Mouse (Mus musculus): ENCODE measurements at regions not wholly inside any gene's neighbourhood (a gene's known extent, or its start where the extent isn't known, plus 50 kb on each side); places are given as distances from the start of the nearest gene placed in this dataset.

DNA sequence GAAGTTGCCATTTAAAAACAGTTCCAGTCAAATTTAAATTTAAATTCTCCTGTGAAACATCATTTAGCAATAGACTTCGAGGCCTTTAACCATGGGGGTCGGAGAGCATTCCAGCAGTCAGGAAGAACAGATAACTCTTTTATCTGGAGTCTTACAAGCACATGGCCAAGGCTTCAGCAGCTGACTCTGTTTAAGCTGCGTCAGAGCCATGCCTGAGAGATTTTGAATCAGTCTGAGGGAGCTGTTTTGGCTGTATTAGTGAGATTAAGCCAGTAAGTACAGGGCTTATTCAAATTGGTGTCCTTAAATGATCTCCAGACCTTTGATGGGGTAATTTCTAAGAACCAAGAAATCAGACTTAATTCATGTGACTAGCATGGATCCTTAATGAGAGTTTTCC lies 665.5 kb downstream of the Epha4 start:
- Histone ChIP-seq H3K4me1 (no peaks in the 10 kb centered on the region), H3K4me3 (no peak overlapping the region), H3K4me2 (no peak overlapping the region), H3K9me3 (no peaks in the 10 kb centered on the region), H3K27ac (no peak overlapping the region), H3K9ac (no peak overlapping the region), H3K27me3 (no peaks in the 10 kb centered on the region), H3K36me3 (no peaks in the 10 kb centered on the region)
- 46% methylated on average over 3 of the region's 3 CpGs for WGBS
- no peak for ATAC-seq (ENCODE audit: insufficient number of reproducible peaks, low FRiP score, low TSS enrichment, low read depth)

DNA sequence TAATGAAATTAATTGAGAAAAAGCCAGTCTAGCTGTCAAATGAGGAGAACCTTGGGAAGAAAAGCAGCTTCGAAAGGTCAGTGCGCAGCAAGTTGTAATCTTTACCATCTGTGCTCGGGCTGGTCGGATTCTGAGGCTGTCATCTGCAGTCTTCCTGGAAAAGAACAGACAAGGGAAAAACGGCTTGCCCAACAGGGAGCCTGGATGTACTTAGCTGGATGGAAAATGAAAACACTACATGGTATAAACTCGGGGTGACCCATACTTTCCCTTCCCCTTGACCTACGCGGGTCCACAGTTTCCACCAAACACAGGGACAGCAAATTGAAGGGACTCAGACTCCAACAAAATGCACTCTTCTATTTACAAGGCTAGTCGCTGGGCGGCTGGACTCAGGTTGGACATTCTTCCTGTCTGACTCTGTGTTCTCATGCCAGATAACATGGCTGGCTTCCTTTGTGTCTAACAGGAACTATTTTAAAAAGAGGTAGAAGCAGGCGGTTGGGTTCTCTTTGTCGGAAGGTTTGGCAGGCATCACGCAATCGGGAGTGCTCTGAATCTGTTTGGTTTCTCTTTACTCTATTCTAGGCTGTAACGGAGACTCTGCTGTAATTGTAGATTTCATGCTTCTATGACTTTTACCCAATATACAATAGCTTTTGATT lies 648.5 kb downstream of the Epha4 start:
- H3K4me2 ChIP-seq: peak overlapping the region; percentile 35

DNA sequence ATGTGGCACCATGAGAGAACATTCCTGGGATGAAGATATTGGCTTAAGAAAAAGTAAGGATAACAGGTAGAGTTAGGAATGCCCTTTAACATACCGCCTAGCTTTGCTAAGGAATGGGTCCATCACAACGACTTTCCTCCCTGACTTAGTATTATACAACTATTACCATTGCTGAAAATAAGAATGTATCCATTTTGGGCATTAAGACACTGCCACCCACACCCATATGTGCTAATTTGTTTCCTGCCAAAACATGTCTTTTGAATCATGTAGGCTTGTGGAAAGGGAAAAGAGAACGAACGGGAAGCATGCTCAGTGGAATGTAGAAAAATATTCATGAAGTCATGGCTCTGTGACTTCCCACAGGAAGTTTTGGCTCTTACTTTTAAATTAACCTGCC lies 641.7 kb downstream of the Epha4 start:
- no peaks in the 10 kb centered on the region for H3K9me3 ChIP-seq
- WGBS: 51% methylated on average over 4 of the region's 4 CpGs
- no peak overlapping the region for H3K9ac ChIP-seq
- H3K36me3 ChIP-seq: no peaks in the 10 kb centered on the region
- no peak overlapping the region for H3K27ac ChIP-seq
- no peak for ATAC-seq (ENCODE audit: insufficient number of reproducible peaks, low FRiP score, low TSS enrichment, low read depth)
- H3K4me1 ChIP-seq: 0 out of 2 replicates have a peak, but pooled peaks cover 5% of the 10 kb centered on the region
- H3K27me3 ChIP-seq: no peaks in the 10 kb centered on the region
- no peak overlapping the region for H3K4me2 ChIP-seq
- H3K4me3 ChIP-seq: no peak overlapping the region

More for the DNA sequence above, 648.5 kb downstream of the Epha4 start:
- H3K9ac ChIP-seq: no peak overlapping the region
- no peak overlapping the region for H3K27ac ChIP-seq
- no peaks in the 10 kb centered on the region for H3K9me3 ChIP-seq
- 35% methylated on average over 15 of the region's 15 CpGs for WGBS
- 0 out of 2 replicates have a peak, but pooled peaks cover 6% of the 10 kb centered on the region for H3K4me1 ChIP-seq
- ATAC-seq (ENCODE audit: insufficient number of reproducible peaks, low FRiP score, low TSS enrichment, low read depth): no peak
- H3K4me3 ChIP-seq: peak overlapping the region; percentile 24
- no peaks in the 10 kb centered on the region for H3K27me3 ChIP-seq
- H3K36me3 ChIP-seq: no peaks in the 10 kb centered on the region

DNA sequence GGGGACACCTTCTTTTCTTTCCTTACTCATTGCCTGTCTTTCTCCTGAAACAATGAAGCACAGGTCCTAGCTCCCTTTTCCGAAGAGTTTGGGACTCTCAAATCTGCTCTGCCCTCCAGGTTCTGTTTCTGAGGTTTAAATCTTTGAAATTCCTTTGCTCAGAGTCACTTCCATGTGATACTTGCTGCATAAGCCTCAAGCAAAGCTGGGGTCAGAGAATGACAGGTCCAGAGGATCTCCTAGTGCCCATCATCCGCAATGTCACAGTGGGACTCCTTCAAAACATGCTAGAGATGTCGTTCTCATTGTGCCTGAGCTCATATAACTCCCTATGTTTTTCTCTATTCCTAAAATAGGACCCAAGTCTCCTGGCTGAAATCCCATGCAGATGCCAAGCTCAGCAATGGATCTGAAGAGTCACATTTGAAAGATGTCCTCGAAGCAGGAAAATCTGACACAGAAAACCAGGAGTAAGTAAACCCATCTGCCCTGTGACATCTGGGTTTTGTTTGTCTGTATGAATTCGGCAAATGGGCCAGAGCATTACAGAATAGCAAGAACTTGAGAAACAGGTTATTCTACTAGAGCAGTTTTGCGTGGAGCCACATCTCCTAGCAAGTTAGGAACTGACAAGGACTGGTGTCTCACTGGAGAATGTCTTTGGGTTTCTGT lies 634.6 kb downstream of the Epha4 start:
- H3K27ac ChIP-seq: no peak overlapping the region
- H3K9ac ChIP-seq: no peak overlapping the region
- no peaks in the 10 kb centered on the region for H3K9me3 ChIP-seq
- no peak for ATAC-seq (ENCODE audit: insufficient number of reproducible peaks, low FRiP score, low TSS enrichment, low read depth)
- H3K27me3 ChIP-seq: no peaks in the 10 kb centered on the region
- no peaks in the 10 kb centered on the region for H3K4me1 ChIP-seq
- H3K4me3 ChIP-seq: no peak overlapping the region
- WGBS: 65% methylated on average over 6 of the region's 6 CpGs
- no peak overlapping the region for H3K4me2 ChIP-seq
- no peaks in the 10 kb centered on the region for H3K36me3 ChIP-seq

DNA sequence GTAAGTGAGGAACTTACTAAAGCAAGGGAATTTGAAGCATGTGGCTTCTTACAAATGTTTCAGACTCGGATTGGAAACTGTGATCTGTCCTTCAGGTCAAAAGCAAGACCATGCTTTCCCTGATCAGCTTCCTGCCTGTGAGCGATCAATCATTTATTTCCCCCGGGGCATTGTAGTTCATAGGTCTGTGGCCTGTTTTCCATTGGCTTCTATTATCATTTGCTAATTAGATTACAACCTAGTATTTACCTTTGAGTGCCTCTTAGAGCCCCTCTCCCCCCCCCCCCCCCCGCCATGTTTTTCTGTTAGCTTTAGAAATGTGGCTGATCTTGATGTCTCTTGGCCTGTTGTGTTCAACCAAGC lies 634.1 kb downstream of the Epha4 start:
- H3K4me1 ChIP-seq: no peaks in the 10 kb centered on the region
- H3K27me3 ChIP-seq: no peaks in the 10 kb centered on the region
- no peaks in the 10 kb centered on the region for H3K36me3 ChIP-seq
- no peak for ATAC-seq (ENCODE audit: insufficient number of reproducible peaks, low FRiP score, low TSS enrichment, low read depth)
- no peak overlapping the region for H3K9ac ChIP-seq
- H3K27ac ChIP-seq: no peak overlapping the region
- no peak overlapping the region for H3K4me2 ChIP-seq
- H3K9me3 ChIP-seq: no peaks in the 10 kb centered on the region
- H3K4me3 ChIP-seq: no peak overlapping the region
- WGBS: 62% methylated on average over 3 of the region's 4 CpGs

DNA sequence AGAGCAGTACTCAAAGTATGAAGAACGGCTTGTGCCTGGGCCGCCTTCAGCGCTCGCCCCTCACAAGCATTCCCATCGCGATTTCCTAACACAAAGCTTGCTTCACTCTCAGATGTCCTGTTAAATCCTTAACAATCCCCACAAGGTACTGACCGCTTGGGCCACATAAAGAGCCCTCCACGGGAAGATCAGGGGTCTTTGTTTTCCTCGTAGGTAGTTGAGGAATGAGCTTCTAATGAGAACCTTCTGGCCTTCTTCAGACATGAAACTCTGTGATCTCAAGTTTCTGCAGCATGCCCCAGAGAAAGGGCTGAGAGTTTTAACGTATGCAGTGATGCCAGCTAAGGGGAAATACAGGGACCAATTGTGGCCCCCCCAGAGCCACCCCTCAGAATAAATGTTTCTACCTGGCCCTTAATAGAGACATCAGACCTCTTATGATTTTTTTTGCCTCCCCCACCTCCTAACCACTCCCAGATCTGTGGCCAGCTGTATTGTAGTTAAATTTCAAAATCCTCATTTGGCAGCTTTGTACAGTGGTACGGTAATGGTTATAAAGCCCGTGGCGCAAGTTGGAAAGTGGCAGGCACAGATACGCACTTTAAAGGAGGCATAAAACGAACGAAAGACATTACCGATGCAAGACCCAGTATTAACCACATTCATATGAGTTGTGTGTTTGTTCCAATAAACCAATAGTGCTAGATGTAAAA lies 618.6 kb downstream of the Epha4 start:
- no peak overlapping the region for H3K9ac ChIP-seq
- no peak for ATAC-seq (ENCODE audit: insufficient number of reproducible peaks, low FRiP score, low TSS enrichment, low read depth)

DNA sequence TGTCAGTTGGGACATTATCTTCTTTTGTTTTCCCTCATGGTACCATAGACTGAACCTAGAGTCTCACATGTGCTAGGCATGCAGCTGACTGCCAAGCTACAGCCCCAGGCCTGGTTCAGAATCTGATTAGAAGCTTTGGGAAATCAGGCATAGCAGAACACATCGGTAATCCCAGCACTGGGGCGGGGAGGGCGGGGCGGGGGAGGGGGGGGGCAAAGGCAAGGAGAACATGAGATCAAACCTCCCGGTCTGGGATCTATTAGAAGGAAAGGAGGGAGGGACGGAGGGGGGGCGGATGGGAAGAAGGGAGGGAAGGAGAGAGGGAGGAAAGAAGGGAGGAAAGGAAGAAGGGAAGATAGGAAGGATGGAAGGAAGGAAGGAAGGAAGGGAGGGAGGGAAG lies 617.5 kb downstream of the Epha4 start:
- ATAC-seq (ENCODE audit: insufficient number of reproducible peaks, low FRiP score, low TSS enrichment, low read depth): no peak
- 36% methylated on average over 5 of the region's 7 CpGs for WGBS
- no peak overlapping the region for H3K4me3 ChIP-seq
- no peaks in the 10 kb centered on the region for H3K36me3 ChIP-seq
- no peak overlapping the region for H3K27ac ChIP-seq
- no peaks in the 10 kb centered on the region for H3K9me3 ChIP-seq
- H3K4me1 ChIP-seq: peaks cover 14% of the 10 kb centered on the region
- no peak overlapping the region for H3K9ac ChIP-seq
- H3K27me3 ChIP-seq: no peaks in the 10 kb centered on the region
- no peak overlapping the region for H3K4me2 ChIP-seq

More for the DNA sequence above, 618.6 kb downstream of the Epha4 start:
- Histone ChIP-seq H3K36me3 (no peaks in the 10 kb centered on the region), H3K4me1 (peaks cover 14% of the 10 kb centered on the region), H3K9me3 (no peaks in the 10 kb centered on the region), H3K4me3 (no peak overlapping the region), H3K27me3 (no peaks in the 10 kb centered on the region), H3K27ac (0 out of 2 replicates have a peak overlapping the region, but pooled peaks have one; percentile 55), H3K4me2 (0 out of 2 replicates have a peak overlapping the region, but pooled peaks have one; percentile 4)
- WGBS: 28% methylated on average over 17 of the region's 17 CpGs

DNA sequence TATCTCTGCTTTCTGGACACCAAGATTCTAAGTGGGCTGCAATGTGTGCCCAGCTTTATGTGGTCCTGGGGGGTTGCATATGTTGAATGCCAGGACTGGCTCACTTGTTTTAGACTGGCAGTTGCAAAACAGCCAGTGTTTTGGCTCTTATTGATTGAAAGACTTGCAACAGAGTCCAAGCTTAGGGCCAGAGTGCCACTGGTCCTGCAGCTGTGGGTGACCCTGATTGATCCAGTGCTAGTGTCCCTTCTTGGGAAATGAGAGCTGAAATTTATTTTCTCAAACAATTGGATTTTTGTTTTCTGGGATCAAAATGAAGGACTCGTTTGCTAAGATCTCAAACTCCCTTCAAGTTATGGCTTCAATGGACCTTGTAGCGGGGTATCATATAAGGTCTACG lies 603.4 kb downstream of the Epha4 start:
- no peak for ATAC-seq (ENCODE audit: insufficient number of reproducible peaks, low FRiP score, low TSS enrichment, low read depth)
- H3K27me3 ChIP-seq: no peaks in the 10 kb centered on the region
- H3K9ac ChIP-seq: no peak overlapping the region
- H3K36me3 ChIP-seq: no peaks in the 10 kb centered on the region
- no peaks in the 10 kb centered on the region for H3K4me1 ChIP-seq
- no peaks in the 10 kb centered on the region for H3K9me3 ChIP-seq
- no peak overlapping the region for H3K4me2 ChIP-seq
- H3K27ac ChIP-seq: no peak overlapping the region
- no peak overlapping the region for H3K4me3 ChIP-seq
- WGBS: 92% methylated on average over 3 of the region's 3 CpGs

DNA sequence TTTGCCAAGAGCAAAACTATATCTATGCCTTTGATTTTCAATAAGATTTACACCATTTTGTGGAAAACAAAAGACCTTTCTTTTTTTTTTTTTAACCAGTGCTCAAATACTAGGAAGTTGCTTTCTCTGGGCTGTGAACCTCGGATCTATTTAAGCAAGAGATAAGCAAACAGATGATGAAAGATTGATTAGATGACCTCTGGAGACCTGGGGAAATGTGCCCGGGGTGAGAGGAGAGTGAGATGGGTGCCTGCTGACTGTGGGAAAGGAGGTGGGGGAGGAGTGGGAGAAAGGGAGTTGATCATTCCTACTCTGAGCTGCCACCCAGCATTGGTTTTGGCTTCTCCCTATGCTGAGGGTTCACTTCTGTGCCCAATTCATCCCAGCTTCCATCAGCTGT lies 595.3 kb downstream of the Epha4 start:
- Histone ChIP-seq H3K9ac (no peak overlapping the region), H3K9me3 (no peaks in the 10 kb centered on the region), H3K4me2 (no peak overlapping the region), H3K4me3 (no peak overlapping the region), H3K27me3 (no peaks in the 10 kb centered on the region), H3K4me1 (no peaks in the 10 kb centered on the region), H3K36me3 (no peaks in the 10 kb centered on the region), H3K27ac (no peak overlapping the region)
- ATAC-seq (ENCODE audit: insufficient number of reproducible peaks, low FRiP score, low TSS enrichment, low read depth): no peak
- whole genome bisulfite sequencing: 62% methylated on average over 2 of the region's 2 CpGs

DNA sequence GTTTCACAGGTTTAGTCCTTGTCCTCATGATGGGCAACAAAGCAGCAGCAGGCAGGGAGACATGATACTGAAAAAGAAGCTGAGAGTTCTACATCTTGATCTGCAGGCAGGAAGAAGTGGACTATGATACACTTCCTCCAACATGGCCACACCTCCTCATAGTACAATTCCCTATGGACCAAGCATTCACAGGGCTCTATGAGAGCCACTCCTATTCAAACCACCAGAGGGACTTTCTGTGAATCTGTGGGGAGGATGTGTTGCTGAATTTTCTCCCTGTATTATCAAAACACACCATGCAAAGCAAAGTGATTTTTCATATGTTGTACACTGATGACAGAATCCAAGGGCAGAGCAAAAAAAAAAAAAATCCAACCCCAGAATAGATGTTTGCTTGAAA lies 594.3 kb downstream of the Epha4 start:
- no peak overlapping the region for H3K4me2 ChIP-seq
- H3K9ac ChIP-seq: no peak overlapping the region
- no peaks in the 10 kb centered on the region for H3K9me3 ChIP-seq
- no peaks in the 10 kb centered on the region for H3K4me1 ChIP-seq
- no peak for ATAC-seq (ENCODE audit: insufficient number of reproducible peaks, low FRiP score, low TSS enrichment, low read depth)
- H3K4me3 ChIP-seq: no peak overlapping the region
- no peak overlapping the region for H3K27ac ChIP-seq
- no peaks in the 10 kb centered on the region for H3K27me3 ChIP-seq
- H3K36me3 ChIP-seq: no peaks in the 10 kb centered on the region

DNA sequence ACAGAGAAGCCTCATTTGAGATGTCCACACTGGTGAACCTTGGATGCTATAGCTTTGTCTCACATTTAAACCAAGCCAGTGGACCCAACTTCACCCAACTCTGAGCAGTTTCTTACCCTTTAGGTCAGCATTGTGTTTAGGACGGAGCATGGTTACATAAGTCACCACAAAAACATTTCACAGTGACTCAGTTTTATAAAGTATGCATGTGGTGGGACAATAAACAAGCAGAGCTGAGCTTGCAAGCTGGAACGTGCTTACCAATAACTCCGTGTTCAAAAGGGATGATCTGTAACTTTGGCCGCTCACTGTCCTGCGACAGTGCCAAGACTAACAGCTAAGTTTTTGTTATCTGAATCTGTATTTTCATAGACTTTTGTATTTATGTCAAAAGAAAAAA lies 587.8 kb downstream of the Epha4 start:
- Histone ChIP-seq H3K36me3 (no peaks in the 10 kb centered on the region), H3K4me2 (no peak overlapping the region), H3K4me3 (no peak overlapping the region), H3K4me1 (no peaks in the 10 kb centered on the region), H3K27me3 (no peaks in the 10 kb centered on the region), H3K9me3 (no peaks in the 10 kb centered on the region), H3K9ac (no peak overlapping the region), H3K27ac (no peak overlapping the region)
- 80% methylated on average over 5 of the region's 5 CpGs for WGBS
- ATAC-seq (ENCODE audit: insufficient number of reproducible peaks, low FRiP score, low TSS enrichment, low read depth): no peak

DNA sequence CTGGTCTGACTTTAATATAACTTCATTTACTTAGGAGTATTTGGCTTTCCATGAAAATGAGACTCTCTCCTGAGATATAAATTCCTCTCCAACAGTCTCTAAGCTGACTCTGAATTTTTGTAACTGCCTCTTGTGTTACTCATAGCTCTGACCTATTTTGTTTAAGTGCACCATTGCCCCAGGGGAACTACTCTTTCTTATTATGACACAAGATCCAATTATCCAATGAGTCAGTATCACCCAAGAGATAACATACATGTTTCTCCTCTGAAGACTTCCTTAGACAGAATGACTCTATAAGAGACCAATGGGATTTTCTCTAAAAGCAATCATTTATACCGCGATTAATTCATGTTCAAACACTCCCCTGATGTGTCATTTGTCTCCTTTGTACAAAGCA lies 586.9 kb downstream of the Epha4 start:
- H3K4me2 ChIP-seq: no peak overlapping the region
- 88% methylated on average over 2 of the region's 2 CpGs for WGBS
- ATAC-seq (ENCODE audit: insufficient number of reproducible peaks, low FRiP score, low TSS enrichment, low read depth): no peak

More for the DNA sequence above, 586.9 kb downstream of the Epha4 start:
- no peaks in the 10 kb centered on the region for H3K27me3 ChIP-seq
- no peak overlapping the region for H3K9ac ChIP-seq
- no peak overlapping the region for H3K27ac ChIP-seq
- no peak overlapping the region for H3K4me3 ChIP-seq
- no peaks in the 10 kb centered on the region for H3K36me3 ChIP-seq
- no peaks in the 10 kb centered on the region for H3K9me3 ChIP-seq
- no peaks in the 10 kb centered on the region for H3K4me1 ChIP-seq

Measured in limb, embryonic 15.5 days (tissue).